Mouse (Mus musculus) CH12.LX (cell line): ENCODE measurements around the gene Syt9. TPM values are rescaled to one million over a fixed set of nuclear protein-coding genes. Genes with fewer than 3 reads are reported as not detected.

Experiments used
- DNase-seq: peaks from one replicate; pipeline ENCODE4 v3.0.0-alpha.2; 2013; ENCODE audit errors: extremely low read depth
- H3K27ac ChIP-seq: 2 replicates; pipeline ENCODE4 v1.5.1; 2012; ENCODE audit warnings: low read depth, mild to moderate bottlenecking, control low read depth, moderate library complexity; ENCODE audit not compliant: insufficient read depth
- H3K27me3 ChIP-seq: replicated peaks from 2 replicates; pipeline ENCODE3; 2012; ENCODE audit warnings: inconsistent platforms
- H3K36me3 ChIP-seq, 2 experiments: replicated peaks in 1 of 2; 2 replicates each; pipeline versions ENCODE3 to v1.6.1; 2012; ENCODE audit warnings: inconsistent platforms in 1 of 2, low read length in 1 of 2, mild to moderate bottlenecking in 1 of 2, mixed read lengths in 1 of 2, moderate library complexity in 1 of 2; ENCODE audit not compliant: control insufficient read depth in 1 of 2, insufficient read depth in 1 of 2
- H3K4me1 ChIP-seq, 2 experiments: 2 replicates each; pipeline ENCODE4 v1.6.1; 2012; ENCODE audit warnings: inconsistent platforms in 1 of 2, moderate library complexity in 1 of 2; ENCODE audit not compliant: insufficient read depth in 2 of 2, control insufficient read depth in 1 of 2
- H3K4me2 ChIP-seq: 2 replicates; pipeline ENCODE4 v1.6.1; 2012; ENCODE audit warnings: low read depth, mild to moderate bottlenecking, control low read depth; ENCODE audit not compliant: poor library complexity, insufficient read depth, severe bottlenecking
- H3K4me3 ChIP-seq, 3 experiments: fragments of 150-350 bp in 1 of 3; sonication (generic) in 1 of 3; replicated peaks in 1 of 3; 2 replicates each; pipeline versions ENCODE3 to v1.5.1; 2011 to 2012; ENCODE audit warnings: low read depth in 2 of 3, low read length in 2 of 3, mild to moderate bottlenecking in 2 of 3, moderate library complexity in 2 of 3, control low read depth in 1 of 3, improper control_type of control experiment in 1 of 3, inconsistent platforms in 1 of 3, mixed read lengths in 1 of 3; ENCODE audit not compliant: poor library complexity in 1 of 3
- H3K79me2 ChIP-seq: replicated peaks from 2 replicates; pipeline ENCODE4 v1.6.1; 2012; ENCODE audit warnings: mild to moderate bottlenecking, moderate library complexity; ENCODE audit not compliant: control insufficient read depth, poor library complexity, insufficient read depth, severe bottlenecking; ENCODE audit errors: extremely low read depth
- H3K9ac ChIP-seq: 2 replicates; pipeline ENCODE4 v1.6.1; 2012; ENCODE audit warnings: low read depth, mild to moderate bottlenecking, control low read depth, moderate library complexity; ENCODE audit not compliant: insufficient read depth
- H3K9me3 ChIP-seq: replicated peaks from 2 replicates; pipeline ENCODE3; 2012; ENCODE audit warnings: low read length, inconsistent platforms, mixed read lengths
- BHLHE40 ChIP-seq: IDR thresholded peaks from 2 replicates; pipeline ENCODE4 v1.6.1; 2011; ENCODE audit warnings: mild to moderate bottlenecking, low read depth, low read length, improper control_type of control experiment
- CHD1 ChIP-seq: IDR thresholded peaks from 2 replicates; pipeline ENCODE4 v1.6.1; 2012; ENCODE audit warnings: low read depth, low read length, improper control_type of control experiment, inconsistent platforms
- CTCF ChIP-seq, 2 experiments: IDR thresholded peaks in 1 of 2; conservative IDR thresholded peaks in 1 of 2; 2 replicates each; pipeline ENCODE4 v1.5.1; 2011 to 2012; ENCODE audit warnings: low read depth in 2 of 2, low read length in 2 of 2, improper control_type of control experiment in 1 of 2, inconsistent platforms in 1 of 2, mild to moderate bottlenecking in 1 of 2, moderate library complexity in 1 of 2
- E2F4 ChIP-seq: IDR thresholded peaks from 2 replicates; pipeline ENCODE4 v1.6.1; 2011; ENCODE audit warnings: low read depth, low read length, improper control_type of control experiment; ENCODE audit not compliant: insufficient replicate concordance
- ELF1 ChIP-seq: IDR thresholded peaks from 2 replicates; pipeline ENCODE4 v1.6.1; 2014; ENCODE audit warnings: low read depth, mild to moderate bottlenecking, inconsistent platforms, low read length, improper control_type of control experiment
- EP300 ChIP-seq: IDR thresholded peaks from 2 replicates; pipeline ENCODE4 v1.6.1; 2011; ENCODE audit warnings: low read length, improper control_type of control experiment
- ETS1 ChIP-seq: conservative IDR thresholded peaks from 2 replicates; pipeline ENCODE4 v1.6.1; 2012; ENCODE audit warnings: low read depth, mild to moderate bottlenecking, inconsistent platforms, low read length, improper control_type of control experiment, moderate library complexity
- GABPA ChIP-seq: IDR thresholded peaks from 2 replicates; pipeline ENCODE4 v1.6.1; 2012; ENCODE audit warnings: low read depth, low read length, improper control_type of control experiment, inconsistent platforms; ENCODE audit not compliant: insufficient replicate concordance
- HCFC1 ChIP-seq: IDR thresholded peaks from 2 replicates; pipeline ENCODE4 v1.6.1; 2012; ENCODE audit warnings: low read depth, mild to moderate bottlenecking, inconsistent platforms, low read length, improper control_type of control experiment
- IRF4 ChIP-seq: IDR thresholded peaks from 2 replicates; pipeline ENCODE4 v1.6.1; 2014; ENCODE audit warnings: low read depth, mild to moderate bottlenecking, inconsistent platforms, low read length, improper control_type of control experiment
- JUND ChIP-seq: conservative IDR thresholded peaks from 2 replicates; pipeline ENCODE4 v1.6.1; 2011; ENCODE audit warnings: low read depth, low read length, improper control_type of control experiment
- KAT2A ChIP-seq: IDR thresholded peaks from 2 replicates; pipeline ENCODE4 v1.6.1; 2012; ENCODE audit warnings: low read length, improper control_type of control experiment, inconsistent platforms; ENCODE audit not compliant: insufficient replicate concordance
- MAFK ChIP-seq: IDR thresholded peaks from 2 replicates; pipeline ENCODE4 v1.6.1; 2011; ENCODE audit warnings: low read length, improper control_type of control experiment; ENCODE audit not compliant: insufficient replicate concordance
- MEF2A ChIP-seq: IDR thresholded peaks from 2 replicates; pipeline ENCODE4 v1.6.1; 2014; ENCODE audit warnings: low read depth, mild to moderate bottlenecking, inconsistent platforms, low read length, improper control_type of control experiment, borderline replicate concordance
- MYC ChIP-seq: IDR thresholded peaks from 2 replicates; pipeline ENCODE4 v1.6.1; 2011; ENCODE audit warnings: low read depth, mild to moderate bottlenecking, improper control_type of control experiment, low read length
- NELFE ChIP-seq: IDR thresholded peaks from 2 replicates; pipeline ENCODE4 v1.6.1; 2011; ENCODE audit warnings: low read depth, low read length, improper control_type of control experiment
- POLR2AphosphoS2 ChIP-seq: IDR thresholded peaks from 2 replicates; pipeline ENCODE4 v1.6.1; 2011; ENCODE audit warnings: low read depth, low read length, improper control_type of control experiment
- RCOR1 ChIP-seq: conservative IDR thresholded peaks from 2 replicates; pipeline ENCODE4 v1.6.1; 2012; ENCODE audit warnings: low read depth, mild to moderate bottlenecking, inconsistent platforms, low read length, improper control_type of control experiment
- SIN3A ChIP-seq: IDR thresholded peaks from 2 replicates; pipeline ENCODE4 v1.6.1; 2012; ENCODE audit warnings: low read length, improper control_type of control experiment, inconsistent platforms
- TBP ChIP-seq: conservative IDR thresholded peaks from 2 replicates; pipeline ENCODE4 v1.6.1; 2011; ENCODE audit warnings: low read depth, low read length, improper control_type of control experiment
- TCF12 ChIP-seq: IDR thresholded peaks from 2 replicates; pipeline ENCODE4 v1.6.1; 2014; ENCODE audit warnings: low read depth, mild to moderate bottlenecking, inconsistent platforms, low read length, improper control_type of control experiment
- UBTF ChIP-seq: IDR thresholded peaks from 2 replicates; pipeline ENCODE4 v1.6.1; 2012; ENCODE audit warnings: low read depth, mild to moderate bottlenecking, inconsistent platforms, low read length, improper control_type of control experiment, moderate library complexity
- USF1 ChIP-seq: IDR thresholded peaks from 2 replicates; pipeline ENCODE4 v1.6.1; 2014; ENCODE audit warnings: low read depth, mild to moderate bottlenecking, inconsistent platforms, low read length, improper control_type of control experiment
- USF2 ChIP-seq: conservative IDR thresholded peaks from 2 replicates; pipeline ENCODE4 v1.6.1; 2011; ENCODE audit warnings: low read depth, low read length, improper control_type of control experiment
- ZC3H11A ChIP-seq: IDR thresholded peaks from 2 replicates; pipeline ENCODE4 v1.6.1; 2012; ENCODE audit warnings: low read depth, mild to moderate bottlenecking, inconsistent platforms, low read length, improper control_type of control experiment
- ZKSCAN1 ChIP-seq: IDR thresholded peaks from 2 replicates; pipeline ENCODE4 v1.6.1; 2012; ENCODE audit warnings: low read depth, inconsistent platforms, low read length, improper control_type of control experiment, borderline replicate concordance
- ZMIZ1 ChIP-seq: IDR thresholded peaks from 2 replicates; pipeline ENCODE4 v1.6.1; 2012; ENCODE audit warnings: low read depth, mild to moderate bottlenecking, inconsistent platforms, low read length, improper control_type of control experiment
- dilution Hi-C: fragments of 300-500 bp; cut with MboI; formaldehyde crosslinking; loops from 2 replicates; pipeline ENCODE4 v1.14.3; 2020; ENCODE audit warnings: low sequenced_read_pairs; ENCODE audit not compliant: extremely low pct_unique_long_range_greater_than_20kb, extremely low pct_ligation_motif_present
- in situ Hi-C: fragments of 300-500 bp; cut with MboI; formaldehyde crosslinking; loops from 3 replicates; pipeline ENCODE4 v1.14.3; 2019; ENCODE audit warnings: low sequenced_read_pairs, low pct_ligation_motif_present, low pct_unique_long_range_greater_than_20kb, mixed read lengths
- polyA plus RNA-seq: library from polyadenylated mRNA; unstranded; fragments of >175 nt; gene quantifications from 2 replicates; pipeline ENCODE4 v1.2.1, GENCODE M21; 2012; ENCODE audit warnings: low read depth; ENCODE audit not compliant: insufficient read length
- total RNA-seq, 2 experiments: library from RNA; depleted of rRNA; stranded (reverse); fragments of 300-350 nt in 1 of 2; fragments of >200 nt in 1 of 2; gene quantifications; 2 replicates each; pipeline ENCODE4 v1.2.3; 2012 to 2014

Syt9 gene
- total and polyA plus RNA-seq, 3 experiments, result not detected

GRCm38 (mm10) chr7:107392749-107393148, 22.2 kb downstream of the Syt9 start:
- Histone ChIP-seq H3K27me3 (no peaks in the 10 kb centered on the region), H3K79me2 (no peaks in the 10 kb centered on the region), H3K27ac (no peak overlapping the region), H3K4me3 (no peak overlapping the region), H3K36me3 (no peaks in the 10 kb centered on the region), H3K9me3 (no peaks in the 10 kb centered on the region), H3K4me1 (no peaks in the 10 kb centered on the region), H3K4me2 (no peak overlapping the region), H3K9ac (no peak overlapping the region)
- TF ChIP-seq SIN3A (no peak), E2F4 (no peak), TBP (no peak), RCOR1 (no peak), MEF2A (no peak), GABPA (no peak), ZMIZ1 (no peak), ELF1 (no peak), EP300 (no peak), POLR2AphosphoS2 (no peak), ZKSCAN1 (no peak), BHLHE40 (no peak), MAFK (no peak), CHD1 (no peak), IRF4 (no peak), TCF12 (no peak)
- in situ Hi-C loops, result no loop called here
- peak; percentile 17 for DNase-seq
- dilution Hi-C loops, result no loop called here

DNA sequence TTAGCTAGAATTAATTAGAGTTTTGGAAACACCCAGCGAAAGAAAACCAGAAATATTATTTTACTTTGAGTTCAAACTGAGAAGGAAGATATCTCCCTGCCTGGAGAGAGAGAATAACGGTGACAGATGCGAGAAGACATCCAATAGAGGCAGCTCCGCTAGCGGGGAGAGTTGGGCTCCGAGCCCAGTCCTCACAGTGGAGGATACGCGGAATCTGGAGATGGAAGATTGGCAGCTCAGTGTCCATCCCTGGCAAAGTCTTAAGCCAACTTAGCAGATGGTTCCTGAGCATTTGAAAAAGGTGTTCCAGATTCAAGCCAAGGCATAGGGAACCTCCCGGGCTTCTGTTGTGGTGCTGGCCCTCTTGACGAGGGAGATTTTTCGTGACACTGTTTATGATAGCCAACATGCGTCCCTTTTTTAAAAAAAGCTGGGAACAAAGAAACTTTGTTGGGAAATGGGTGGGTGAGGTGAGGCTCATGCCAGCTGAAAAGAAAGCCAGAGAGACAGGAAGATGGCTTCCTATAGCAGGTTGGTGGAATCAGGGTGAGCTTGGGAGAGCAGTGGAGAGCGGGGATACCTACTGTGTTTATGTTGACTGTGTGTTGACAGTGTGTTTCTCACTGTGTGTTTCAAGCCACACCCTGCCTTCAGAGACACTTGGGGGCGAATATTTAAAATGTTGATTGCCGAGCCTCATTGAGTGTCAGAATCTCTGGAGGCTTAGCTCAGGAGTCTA, 29.7 kb downstream of the Syt9 start:
- dilution Hi-C loops, result no loop called here
- TF ChIP-seq MYC, result no peak
- TF ChIP-seq JUND, result no peak
- TF ChIP-seq MAFK, result no peak
- no peak for TF ChIP-seq EP300
- TF ChIP-seq USF2, result no peak
- no peak for TF ChIP-seq HCFC1
- TF ChIP-seq BHLHE40, result no peak
- no peak for TF ChIP-seq GABPA
- TF ChIP-seq UBTF, result no peak
- TF ChIP-seq NELFE, result no peak
- no peak for TF ChIP-seq USF1
- no peak for TF ChIP-seq TBP
- TF ChIP-seq MEF2A, result no peak
- no peak for TF ChIP-seq ZC3H11A
- TF ChIP-seq RCOR1, result no peak
- no peak for TF ChIP-seq ETS1
- TF ChIP-seq CTCF (conservative IDR thresholded peaks at IDR 0.05 in 1 of 2, IDR thresholded peaks at IDR 0.05 in 1 of 2; ENCODE audit: low read depth in 2 of 2, low read length in 2 of 2), result no peak
- TF ChIP-seq KAT2A, result no peak

More for the DNA sequence above, 29.7 kb downstream of the Syt9 start:
- Histone ChIP-seq H3K9me3 (no peaks in the 10 kb centered on the region), H3K36me3 (no peaks in the 10 kb centered on the region), H3K79me2 (no peaks in the 10 kb centered on the region), H3K9ac (no peak overlapping the region), H3K4me3 (no peak overlapping the region), H3K27ac (no peak overlapping the region), H3K4me2 (no peak overlapping the region), H3K27me3 (peaks cover 1% of the 10 kb centered on the region), H3K4me1 (no peaks in the 10 kb centered on the region)
- no peak for DNase-seq
- in situ Hi-C loops, result no loop called here
